Comparison of ENCODE assay signal across 1 mouse cellular context in the genomic region with DNA sequence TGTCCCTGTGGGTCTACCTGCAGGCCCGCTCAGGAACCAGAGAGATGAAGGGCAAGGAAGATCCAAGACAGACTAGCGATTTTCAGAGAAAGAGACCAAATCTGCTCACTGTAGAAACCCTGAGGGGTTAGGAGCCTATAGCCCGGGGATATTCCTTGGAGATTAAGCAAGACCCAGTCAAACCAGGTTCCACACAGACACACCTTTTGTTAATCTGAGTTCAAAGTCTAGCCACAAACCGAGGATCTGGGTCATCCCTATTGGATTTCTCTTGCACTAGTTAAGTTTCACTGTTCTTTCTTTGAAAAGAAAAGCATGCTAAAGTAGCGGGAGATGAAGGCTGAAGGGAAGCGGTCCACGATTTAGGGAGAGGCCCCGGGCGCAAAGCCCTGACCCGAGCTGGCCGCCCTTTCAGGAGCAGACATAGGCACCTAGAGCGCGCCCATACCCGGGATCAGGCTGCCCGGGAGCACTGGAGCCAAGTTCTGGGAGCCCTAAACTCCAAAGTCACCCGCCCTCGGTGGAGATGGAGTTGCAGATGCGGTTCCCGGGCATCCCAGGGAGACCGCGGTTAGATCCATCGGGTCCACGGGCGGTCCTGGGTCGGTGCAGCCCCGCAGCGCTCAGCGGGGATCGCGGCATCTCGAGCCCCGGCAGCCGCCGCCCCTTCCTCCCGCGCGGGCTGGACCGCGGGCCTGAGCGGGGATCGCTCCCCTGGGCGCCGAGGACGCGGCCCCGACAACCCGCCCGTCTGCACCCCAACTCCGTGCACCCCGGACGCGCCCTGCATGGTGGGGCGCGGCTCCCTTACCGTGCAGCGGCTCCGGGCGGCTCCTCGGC.
TF ChIP-seq lines count a peak whose summit lies in the region.

No protein-coding gene starts in this region.

TF ChIP-seq in CH12.LX, 34 proteins besides CTCF, POLR2A, EP300 and RAD21:
- TF ChIP-seq HCFC1 (IDR thresholded peaks at IDR 0.05; ENCODE audit: low read depth, low read length) (no peak), MYC (IDR thresholded peaks at IDR 0.05; ENCODE audit: low read depth, low read length) (no peak), MEF2A (IDR thresholded peaks at IDR 0.05; ENCODE audit: borderline replicate concordance, low read depth, low read length) (no peak), ZKSCAN1 (IDR thresholded peaks at IDR 0.05; ENCODE audit: borderline replicate concordance, low read depth, low read length) (no peak), ZNF384 (IDR thresholded peaks at IDR 0.05; ENCODE audit: low read depth, low read length) (no peak), USF1 (IDR thresholded peaks at IDR 0.05; ENCODE audit: low read depth, low read length) (no peak), TBP (conservative IDR thresholded peaks at IDR 0.05; ENCODE audit: low read depth, low read length) (no peak), ELF1 (IDR thresholded peaks at IDR 0.05; ENCODE audit: low read depth, low read length) (no peak), MAZ (IDR thresholded peaks at IDR 0.05; ENCODE audit: low read depth, low read length) (no peak), MXI1 (IDR thresholded peaks at IDR 0.05; ENCODE audit: low read depth, low read length) (no peak), CHD1 (IDR thresholded peaks at IDR 0.05; ENCODE audit: low read depth, low read length) (no peak), SIN3A (IDR thresholded peaks at IDR 0.05; ENCODE audit: low read length) (no peak), ZMIZ1 (IDR thresholded peaks at IDR 0.05; ENCODE audit: low read depth, low read length) (no peak), SMC3 (IDR thresholded peaks at IDR 0.05; ENCODE audit: low read depth, low read length) (no peak), IRF4 (IDR thresholded peaks at IDR 0.05; ENCODE audit: low read depth, low read length) (no peak), UBTF (IDR thresholded peaks at IDR 0.05; ENCODE audit: low read depth, low read length) (no peak), JUN (IDR thresholded peaks at IDR 0.05; ENCODE audit: insufficient read depth, low read depth, low read length) (no peak)
